Mouse (Mus musculus): ENCODE results near the gene Gins2. TPM values are rescaled to one million over a fixed set of nuclear protein-coding genes. Genes with fewer than 3 reads are reported as not detected.

The Gins2 gene
- 1 to 10 TPM; 3.2 to 6.4 TPM for total RNA-seq (2021)
- long read RNA-seq, experiment 1, partial matches to known transcripts, result 0 of 5 reads
- long read RNA-seq, experiment 1, other reads (novel, unspliced or antisense), result 2 of 5 reads
- long read RNA-seq, experiment 2, partial matches to known transcripts, result 0 of 1 reads
- long read RNA-seq, experiment 2, other reads (novel, unspliced or antisense), result 0 of 1 reads

DNA sequence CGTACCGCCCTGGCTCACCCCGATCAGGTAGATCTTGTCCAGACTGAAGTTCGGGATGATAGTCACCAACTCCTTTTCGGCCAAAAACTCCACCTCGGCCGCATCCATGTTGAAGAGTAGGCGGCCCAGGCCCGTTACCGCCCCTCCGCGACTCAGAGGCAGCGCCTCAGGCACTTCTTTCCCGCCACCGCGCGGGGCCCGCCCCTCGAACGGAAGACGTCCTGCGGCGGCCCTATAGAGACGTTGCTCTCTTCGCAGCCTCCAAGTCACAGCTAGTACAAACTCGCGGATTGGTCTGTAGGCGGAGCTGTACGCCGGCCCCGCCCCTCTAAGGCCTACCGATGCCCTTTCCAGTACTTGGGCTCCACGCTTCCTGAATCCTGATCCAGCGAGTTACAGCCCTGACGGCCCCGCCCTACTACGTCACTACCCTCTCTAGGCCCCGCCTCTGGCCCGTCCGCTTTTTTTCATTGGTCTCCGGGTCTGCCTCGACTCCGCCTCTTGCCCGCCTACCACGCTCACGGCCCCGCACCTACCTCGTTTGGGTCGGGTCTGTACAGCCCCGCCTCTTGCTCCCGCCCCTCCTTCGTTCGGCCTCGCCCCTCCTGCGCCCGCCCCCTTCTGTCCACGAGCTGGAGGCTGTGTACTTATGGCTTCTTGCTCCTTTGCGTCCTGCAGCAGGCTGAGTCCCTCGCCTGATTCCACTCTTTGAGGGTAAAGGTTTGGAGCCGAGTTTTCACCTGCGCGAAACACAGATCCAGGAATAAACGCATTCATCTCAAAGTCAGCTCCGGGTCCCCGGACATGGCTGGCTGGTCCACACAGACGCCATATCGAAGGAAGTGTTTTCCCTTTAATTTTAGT, at the start of gene Gins2:
TSS of gene Gins2 (minus strand) at position 397 of the 864 bp plus-strand sequence.
- intact Hi-C loops (cut with DNase I), result no loop called here
- DNase-seq, result peak; percentile 98 to 99

DNA sequence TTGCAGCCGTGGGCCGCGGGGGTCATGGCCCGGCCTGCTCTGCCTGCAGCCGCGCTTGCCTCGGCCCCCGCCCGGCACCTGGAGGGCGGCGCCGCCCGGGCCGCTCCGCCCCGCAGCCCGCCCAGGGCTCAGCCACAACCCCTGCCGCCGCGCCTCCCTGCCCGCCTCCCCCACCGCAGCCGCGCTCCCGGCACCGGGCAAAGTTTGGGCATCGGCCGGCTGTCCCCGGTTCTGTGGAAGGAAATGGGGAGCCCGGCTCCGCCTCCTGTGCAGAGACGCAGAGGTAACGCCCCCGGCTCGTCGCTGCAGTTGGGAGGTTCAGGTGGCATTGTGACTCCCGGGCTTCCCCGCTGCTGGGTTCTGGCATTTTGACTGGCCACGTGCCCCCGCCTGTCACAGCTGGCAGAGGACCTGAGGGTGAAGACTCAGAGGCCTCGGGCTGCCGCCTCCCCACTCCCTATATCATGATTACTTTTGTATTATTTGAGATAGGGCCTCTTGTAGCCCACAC, 45.3 kb upstream of the Gins2 start:
- DNase-seq, result peak; percentile 60 to 67

DNA sequence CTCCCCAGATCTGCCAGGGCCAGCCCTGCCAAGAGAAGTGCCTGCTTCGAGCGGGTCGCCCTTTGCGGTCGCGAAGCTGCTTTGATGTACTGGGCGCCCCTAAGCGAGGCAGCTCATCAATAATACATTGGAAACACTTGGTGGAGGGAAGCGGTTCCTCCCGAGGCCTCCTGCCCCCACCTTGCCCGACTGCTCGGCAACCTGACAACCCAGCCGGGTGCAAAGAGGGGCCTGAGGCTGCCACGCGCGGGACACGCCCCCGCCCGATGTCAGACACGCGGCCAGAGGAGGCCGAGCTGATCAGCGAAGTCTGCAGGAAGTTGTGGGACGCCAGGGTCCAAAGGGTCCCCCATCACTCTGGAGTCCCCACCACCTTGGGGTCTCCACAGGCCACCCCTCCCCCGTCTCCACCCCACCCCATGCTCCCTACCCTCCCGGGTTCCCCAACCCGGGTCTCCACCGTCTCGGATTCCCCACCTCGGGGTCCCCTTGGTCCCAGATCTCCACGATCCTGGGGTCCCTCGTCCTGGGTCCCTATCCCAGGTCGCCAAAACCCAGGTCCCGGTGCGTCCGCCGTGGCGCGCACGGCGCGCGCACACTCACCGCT, 44.7 kb upstream of the Gins2 start:
- DNase-seq, result peak in 1 of 2 experiments; percentile 39
- intact Hi-C loops (cut with DNase I), result no loop called here

More for the DNA sequence above, 45.3 kb upstream of the Gins2 start:
- intact Hi-C loops (cut with DNase I), result no loop called here

DNA sequence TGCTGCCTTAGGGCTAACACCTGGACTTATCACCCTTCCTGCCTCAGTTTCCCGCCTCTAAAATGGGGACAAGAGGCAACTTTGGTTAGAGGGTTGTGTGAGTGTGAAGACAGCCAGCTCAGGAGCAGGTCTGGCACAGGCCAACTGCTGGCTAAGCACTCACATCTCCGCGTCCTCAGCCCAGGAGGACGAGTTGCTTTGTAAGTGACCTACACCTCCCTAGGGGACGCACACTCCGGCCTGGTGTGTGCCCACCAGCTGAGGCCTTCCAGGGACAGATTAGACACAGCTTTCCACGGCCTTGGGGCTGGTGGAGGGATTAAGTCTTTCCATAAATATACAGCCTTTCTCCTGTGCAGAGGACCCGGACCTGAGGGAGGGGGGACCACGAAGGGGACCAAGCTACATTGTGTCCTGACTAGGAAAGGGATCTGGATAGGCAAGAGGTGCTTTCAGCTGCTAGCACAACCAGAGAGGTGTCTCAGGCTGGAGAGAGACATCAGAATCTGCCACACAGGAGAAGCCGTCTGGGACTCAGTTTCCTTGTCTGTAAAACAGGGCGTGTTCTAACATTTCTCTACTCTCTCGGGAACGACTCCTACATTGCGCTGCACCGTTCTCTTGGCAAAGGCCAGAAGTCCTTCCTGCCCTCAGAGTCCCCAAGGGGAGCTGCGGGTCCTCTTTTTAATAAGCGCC, 44.0 kb upstream of the Gins2 start:
- no peak for DNase-seq
- intact Hi-C loops (cut with DNase I), result no loop called here

DNA sequence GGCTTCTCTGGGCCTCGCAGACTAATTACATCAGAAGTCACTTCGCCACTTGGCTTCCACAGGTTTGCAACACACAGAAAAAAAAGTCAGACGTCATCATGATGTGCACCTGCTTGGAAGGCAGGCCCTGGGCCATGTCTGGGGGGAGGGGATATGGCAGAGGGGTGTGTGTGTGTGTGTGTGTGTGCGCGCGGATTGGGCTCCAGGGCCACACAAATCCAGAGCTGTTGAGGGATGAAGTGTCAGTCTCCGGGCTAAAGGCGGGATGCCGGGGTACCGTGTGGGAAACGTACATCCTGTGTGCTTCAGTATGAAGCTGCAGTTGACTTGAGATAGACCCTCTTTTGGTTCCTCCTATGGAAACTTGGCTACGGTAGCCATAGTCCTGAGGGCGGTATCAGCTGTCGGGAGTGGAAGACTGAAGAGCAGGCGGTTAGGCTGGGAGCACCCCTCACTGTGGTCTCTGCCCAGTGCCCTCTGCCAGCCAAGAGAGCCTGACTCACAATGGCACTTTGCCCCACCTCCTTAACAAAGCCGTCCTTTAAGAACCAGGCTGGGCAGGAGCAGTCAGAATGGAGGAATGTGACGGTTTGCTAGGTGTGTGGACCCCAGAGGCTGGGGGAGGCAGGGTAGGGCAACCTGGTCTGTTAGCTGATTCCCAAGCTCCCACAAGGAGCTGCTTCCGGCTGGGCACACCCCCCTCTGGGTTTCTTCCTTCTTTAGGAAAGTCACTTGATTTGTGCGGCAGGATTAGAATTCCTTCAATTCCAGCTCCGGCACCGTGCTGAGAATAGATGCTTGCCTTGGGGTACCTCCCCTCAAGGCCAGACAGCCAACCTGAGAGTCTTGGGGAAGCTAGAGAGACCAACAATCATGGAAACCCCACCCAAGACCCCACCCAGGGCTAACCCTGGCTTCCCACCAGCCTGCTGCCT, 42.6 kb upstream of the Gins2 start:
- DNase-seq, result peak in 1 of 2 experiments; percentile 24
- intact Hi-C loops (cut with DNase I), result no loop called here

DNA sequence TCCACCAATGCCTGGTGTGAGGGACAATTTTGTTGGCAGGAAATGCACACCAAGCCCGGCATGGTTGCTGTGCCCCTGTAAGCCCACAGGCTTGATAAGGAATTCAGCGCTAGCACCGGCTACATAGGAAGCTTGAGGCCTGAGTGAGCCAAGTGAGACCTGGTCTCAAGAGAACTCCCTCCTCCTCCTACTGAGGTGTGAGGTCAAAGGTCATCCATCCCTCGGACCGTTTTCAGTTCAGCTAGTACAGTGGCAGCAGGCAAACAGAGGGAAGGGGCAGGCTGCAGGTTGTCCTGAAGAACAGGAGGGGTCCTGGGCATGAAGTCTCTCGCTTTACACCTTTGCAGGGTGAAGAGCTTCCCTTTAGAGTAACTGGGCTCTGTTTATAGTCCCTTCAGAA, 41.7 kb upstream of the Gins2 start:
- DNase-seq, result no peak
- intact Hi-C loops (cut with DNase I), result no loop called here

DNA sequence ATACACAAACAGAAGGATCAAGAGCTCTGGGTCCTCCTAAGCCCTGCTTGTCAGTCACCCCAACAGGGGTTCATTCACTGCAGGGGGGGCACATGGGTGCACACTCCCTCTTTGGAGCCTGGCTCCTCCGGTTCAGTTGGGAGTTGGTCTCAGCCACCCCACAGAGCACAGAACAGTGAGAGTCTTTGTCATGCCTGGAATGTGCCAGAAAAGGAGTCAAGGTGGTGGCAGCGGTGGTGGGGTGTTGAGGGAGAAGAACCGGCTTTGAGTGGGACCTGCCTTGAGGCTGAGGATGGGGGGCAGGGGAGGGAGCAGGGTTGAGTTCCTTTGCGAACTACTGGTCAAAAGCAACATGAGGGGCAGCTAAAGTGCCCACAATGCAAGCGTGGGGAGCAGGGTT, 40.9 kb upstream of the Gins2 start:
- DNase-seq, result no peak
- intact Hi-C loops (cut with DNase I), result no loop called here

DNA sequence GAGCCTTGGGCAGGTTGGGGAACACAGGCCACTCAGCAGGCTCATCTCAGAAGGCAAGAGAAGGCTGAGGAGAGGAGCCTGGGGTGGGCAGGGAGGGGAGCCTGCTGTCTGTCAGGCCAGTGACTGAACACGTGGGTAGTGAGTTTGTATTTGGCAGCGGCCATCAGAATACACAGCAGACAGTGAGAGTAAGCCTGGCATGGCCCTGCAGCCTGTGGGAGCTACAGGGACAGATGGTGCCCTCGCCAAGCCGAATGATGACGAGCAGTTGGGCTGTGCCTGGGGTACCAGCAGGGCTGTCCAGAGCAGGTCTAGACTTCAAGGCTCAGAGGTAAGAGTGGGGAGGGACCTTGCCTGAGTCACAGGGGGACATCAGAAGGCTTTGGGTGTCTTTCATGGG, 38.2 kb upstream of the Gins2 start:
- intact Hi-C loops (cut with DNase I), result no loop called here
- no peak for DNase-seq

DNA sequence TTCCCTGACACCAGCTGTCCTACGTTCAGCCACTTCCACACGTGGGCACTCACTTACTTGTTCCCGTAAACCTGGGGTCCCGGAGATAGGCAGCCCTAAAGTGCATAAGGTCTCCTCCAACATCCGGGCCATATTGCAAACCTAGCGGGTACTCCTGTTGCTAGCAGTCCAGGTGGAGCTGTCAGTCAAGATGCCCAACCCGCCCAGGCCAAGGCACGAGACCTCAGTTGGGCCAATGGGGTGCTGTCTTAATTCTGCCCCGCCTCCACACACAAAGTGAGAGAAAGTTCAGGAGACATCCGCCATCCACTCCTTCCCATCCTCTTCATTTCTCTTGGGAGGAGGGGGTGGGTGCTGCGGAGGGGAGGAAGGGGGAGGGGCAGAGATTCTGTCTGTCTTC, 37.4 kb upstream of the Gins2 start:
- no peak for DNase-seq
- intact Hi-C loops (cut with DNase I), result no loop called here

DNA sequence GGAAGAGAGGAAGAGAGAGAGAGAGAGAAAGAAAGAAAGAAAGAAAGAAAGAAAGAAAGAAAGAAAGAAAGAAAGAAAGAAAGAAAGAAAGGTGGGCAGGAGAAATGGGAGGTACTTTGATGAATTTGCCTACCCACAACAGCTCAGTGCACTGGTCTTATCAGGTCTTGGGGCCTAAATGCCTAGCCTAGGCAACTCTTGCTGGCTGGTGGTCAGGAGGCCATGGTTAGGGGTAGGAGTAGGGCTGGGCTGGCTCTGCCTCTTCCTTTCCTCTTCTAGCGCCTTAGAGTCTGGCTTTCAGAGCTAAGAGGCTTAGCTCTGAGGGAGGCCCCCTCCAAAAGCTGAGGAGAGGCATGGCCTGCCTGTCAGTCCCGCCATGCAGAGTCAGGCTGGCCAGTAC, 34.5 kb upstream of the Gins2 start:
- DNase-seq, result no peak
- intact Hi-C loops (cut with DNase I), result no loop called here

DNA sequence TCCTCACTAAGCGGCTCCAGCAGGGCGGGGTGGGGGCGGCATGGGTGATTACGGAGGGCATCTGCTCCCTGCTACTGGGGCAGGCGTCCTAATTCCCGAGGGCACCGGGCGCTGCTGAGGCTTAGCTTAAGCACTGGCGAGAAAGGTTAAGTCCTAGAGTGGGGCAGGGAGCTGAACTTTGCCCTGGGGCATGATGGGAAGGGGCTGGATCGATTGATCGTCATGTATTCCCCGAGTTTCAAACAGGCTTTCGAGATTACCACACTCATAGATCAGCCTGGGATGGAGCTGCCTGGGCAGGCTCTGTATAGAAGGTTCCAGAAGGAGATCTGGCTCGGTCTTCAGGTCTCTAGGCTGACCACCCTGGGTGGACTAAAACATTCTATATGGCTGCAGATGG, 33.1 kb upstream of the Gins2 start:
- no peak for DNase-seq
- intact Hi-C loops (cut with DNase I), result no loop called here

DNA sequence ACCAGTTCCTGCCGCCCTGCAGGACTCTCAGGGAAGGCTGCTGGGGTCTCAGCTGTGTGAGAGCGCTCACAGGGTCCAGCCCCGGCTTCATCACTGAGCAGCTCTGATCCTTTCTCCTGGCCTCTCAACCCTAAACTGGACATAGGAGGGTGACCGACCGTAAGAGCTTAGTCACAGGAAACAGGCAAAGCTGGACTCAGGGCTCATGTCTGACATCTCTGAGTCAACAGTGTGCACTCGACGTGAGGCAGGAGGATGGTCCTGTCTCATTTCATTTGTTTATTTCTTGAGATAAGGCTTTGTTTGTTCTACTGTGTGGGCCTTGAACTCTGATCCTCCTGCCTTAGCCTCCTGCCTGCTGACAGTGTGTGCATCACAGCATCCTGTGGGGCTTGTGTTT, 31.3 kb upstream of the Gins2 start:
- intact Hi-C loops (cut with DNase I), result no loop called here
- DNase-seq, result no peak

DNA sequence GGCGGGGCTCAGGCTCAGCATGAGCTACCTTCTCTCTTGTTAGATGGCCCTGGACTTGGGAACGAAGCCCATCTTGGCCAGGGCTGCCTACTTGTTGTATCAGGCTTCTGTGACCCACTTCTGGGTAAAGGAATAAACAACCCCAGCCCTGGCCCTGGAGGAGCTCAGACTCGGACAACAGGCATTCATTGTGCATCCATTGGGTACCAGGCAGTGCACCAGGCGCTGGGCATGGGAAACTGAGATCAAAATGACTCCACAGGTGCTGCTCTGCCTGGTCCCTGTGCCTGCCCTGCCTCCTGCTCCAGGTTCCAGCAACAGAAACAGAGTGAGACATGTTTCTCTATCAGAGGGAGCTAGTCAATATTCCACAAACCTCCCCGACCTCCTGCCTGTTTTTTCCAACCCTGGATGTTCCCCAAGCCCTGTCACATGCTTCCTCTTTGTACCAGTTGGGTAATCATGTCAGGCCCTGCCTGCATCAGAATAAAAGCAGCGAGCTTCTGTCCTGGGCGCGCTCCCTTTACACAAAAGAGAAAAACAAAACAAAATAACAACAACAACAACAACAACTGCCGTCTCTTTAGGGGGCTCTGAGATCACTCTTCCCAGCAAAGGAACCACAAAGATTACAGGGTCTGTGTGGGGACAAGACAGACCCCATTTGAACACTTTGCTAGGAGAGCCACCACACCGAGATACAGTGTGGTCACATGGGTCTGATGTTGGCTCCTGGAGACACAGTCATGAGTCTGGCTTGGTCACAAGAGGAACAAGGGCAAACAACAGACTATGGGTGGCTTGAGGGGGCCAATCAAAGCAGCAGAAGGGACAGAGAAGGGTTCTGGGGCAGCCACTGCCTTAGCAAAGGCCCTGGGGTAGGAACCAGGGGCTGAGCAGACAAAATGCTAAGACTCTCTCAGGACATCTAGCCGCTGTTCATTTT, 30.4 kb upstream of the Gins2 start:
- DNase-seq, result peak; percentile 33 to 34
- intact Hi-C loops (cut with DNase I), result no loop called here

DNA sequence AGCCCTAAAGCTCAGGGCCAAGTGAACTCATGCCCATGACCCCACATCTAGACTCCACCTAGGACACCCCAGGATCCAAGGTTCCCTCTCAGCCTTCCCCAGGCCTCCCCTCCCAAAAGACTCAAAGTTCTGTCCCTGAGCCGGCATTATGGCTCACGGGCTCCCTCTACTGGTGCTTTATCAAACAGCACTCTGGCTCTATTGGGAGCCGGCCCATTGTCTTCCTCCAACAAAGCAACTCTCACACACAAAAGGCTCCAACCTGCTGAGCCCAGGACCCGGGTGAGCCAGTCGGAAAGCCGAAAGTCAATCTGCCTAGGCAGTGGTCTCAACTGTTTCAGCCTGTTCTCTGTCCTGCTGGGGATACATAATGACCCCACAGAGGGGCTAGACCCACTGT, 29.0 kb upstream of the Gins2 start:
- peak; percentile 77 to 84 for DNase-seq

DNA sequence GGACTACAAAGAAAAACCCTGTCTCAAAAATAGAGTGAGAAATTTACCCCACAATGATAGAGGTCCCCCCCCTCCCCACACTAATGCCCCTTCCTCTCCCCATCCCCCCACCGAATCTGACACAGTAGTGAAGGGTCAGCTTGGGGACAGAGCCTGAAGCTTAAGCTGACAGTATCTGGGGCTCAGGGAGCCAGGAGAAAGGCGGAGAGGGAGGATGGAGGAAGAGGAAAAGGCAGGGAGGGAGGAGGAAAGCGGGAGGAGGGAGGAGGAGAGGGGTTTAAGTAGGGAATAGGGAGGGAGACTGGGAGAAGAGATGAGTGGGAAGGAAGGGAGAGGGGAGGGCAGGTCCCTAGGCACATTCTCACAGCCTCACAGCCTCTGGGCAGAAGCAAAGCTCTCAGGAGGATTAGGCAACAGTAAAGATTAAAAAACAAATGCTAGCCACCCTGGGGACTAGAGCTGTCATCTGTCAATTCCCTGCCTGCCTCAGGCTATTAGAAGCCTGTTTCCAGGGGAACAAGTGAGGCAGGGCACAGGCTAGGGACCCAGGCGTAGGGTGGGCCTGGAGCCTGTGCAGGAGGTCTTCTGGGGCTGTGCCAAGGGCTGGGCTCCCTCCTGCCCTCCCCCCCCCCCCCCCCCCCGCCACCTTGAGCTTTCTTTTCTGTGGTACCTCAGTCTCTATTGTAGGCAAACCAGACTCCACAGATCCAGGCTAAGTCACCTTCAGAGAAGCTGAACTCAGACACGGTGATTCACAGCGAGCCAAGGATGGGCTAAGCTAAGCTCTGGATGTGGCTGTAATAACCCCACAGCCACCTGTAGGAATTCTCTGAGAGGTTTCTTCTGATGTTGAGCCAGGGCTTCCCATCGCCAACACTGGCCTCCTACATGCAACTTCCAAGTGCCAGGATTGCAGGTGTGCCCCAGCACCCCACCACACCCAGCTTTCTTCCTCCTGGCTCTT, 27.8 kb upstream of the Gins2 start:
- intact Hi-C loops (cut with DNase I), result no loop called here
- DNase-seq, result no peak

More for the DNA sequence above, 29.0 kb upstream of the Gins2 start:
- intact Hi-C loops (cut with DNase I), result no loop called here

DNA sequence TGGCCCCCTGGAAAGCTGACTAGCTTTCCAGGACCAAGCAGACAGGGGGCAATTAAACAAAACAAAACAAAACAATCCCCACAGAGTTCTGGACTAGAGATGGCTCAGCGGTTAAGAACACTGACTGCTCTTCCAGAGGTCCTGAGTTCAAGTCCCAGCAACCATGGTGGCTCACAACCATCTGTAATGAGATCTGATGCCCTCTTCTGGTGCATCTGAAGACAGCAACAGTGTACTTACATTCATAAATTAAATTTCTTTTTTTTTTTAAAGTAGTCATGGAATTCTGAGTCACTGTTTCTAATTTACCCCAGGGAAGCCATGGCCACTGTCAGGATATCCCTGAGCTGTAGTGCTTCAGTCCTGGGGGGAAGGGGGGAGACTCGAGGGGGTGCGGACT, 25.4 kb upstream of the Gins2 start:
- intact Hi-C loops (cut with DNase I), result no loop called here
- DNase-seq, result no peak

DNA sequence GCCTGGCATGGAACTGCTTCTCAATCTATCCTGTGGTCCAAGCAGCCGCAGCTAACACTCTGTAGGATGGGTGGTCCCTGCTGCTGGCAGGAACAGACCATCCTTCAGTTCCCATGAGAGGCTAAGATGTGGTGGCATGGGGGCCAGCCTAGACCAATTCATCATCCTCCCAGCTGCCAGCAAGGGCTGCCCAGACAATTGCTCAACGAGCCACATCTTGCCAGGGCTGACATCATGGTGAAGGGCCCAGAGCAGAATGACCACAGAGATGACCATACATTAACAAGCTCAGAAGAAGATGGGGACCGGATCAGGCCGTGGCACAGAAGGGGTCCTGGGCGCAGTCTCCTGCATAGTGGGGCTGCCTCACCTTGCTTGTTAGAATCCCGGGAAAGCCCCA, 21.7 kb upstream of the Gins2 start:
- DNase-seq, result no peak
- intact Hi-C loops (cut with DNase I), result no loop called here

DNA sequence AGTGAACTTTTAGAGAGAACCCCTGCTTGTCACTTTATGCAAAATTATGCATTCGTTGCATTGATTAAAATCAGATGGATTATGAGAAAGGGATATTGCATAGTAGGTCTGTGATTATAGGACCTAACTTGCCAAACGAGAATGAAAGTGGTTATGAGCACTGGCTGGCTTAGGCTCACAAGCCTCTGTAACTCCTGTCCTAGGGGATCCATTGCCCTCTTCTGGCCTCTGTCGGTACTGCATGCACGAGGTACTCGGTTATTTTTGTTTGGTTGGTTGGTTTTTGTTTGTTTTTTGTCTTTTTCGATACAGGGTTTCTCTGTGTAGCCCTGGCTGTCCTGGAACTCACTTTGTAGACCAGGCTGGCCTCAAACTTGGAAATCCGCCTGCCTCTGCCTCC, 18.8 kb upstream of the Gins2 start:
- intact Hi-C loops (cut with DNase I), result no loop called here
- peak; percentile 77 to 88 for DNase-seq

Data from heart, postnatal 14 days (tissue).